Mouse (Mus musculus) neutrophil, adult 65 days (primary cell): Measurements from ENCODE around the gene Rgs7bp. TPM values are rescaled to one million over a fixed set of nuclear protein-coding genes. Genes with fewer than 3 reads are reported as not detected.

Experiments used
- total RNA-seq: library from RNA; stranded (reverse); gene quantifications from 2 replicates; pipeline ENCODE4 v1.2.4, GENCODE M21; 2023

Rgs7bp gene
- total RNA-seq, result not detected in 2 replicates

DNA sequence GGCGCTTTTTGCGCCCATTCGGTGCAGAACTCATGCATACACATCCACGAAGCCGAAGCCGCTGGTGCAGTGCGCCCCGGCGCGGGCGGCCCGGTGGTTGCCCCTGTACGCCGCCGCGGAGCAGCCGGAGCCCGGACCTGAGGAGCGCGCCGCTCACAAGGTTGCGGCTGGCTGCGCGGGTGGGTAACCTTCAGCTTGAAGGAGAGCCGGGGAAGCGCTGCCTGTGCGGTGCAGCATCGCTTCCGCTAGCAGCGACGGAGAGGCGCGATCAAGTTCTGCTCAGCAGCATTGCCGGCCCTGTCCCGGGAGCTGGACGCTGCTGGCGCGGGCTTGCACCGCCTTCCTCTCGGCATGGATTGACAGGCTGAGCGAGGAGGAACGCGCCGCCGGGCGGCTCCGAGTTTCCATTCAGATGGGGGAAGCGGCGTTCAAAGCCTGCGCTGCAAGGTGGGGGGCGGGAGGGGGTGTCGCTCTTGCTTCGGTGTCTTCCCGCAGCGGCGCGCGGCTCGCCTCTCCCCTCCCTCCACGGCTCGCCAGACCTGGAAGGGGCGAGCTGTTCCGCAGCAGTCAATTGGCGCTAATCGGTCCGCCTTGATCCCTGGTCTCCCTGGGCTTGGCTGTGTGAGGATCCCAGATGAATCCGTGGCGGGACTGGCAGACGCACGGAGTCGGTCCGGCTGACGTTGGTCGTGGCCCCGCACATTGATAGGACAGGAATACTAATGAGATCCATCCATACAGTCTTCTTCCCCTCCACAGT is at the start of gene Rgs7bp:
Gene Rgs7bp, minus strand, starts transcription at position 750 of the 760 bp plus-strand sequence.

DNA sequence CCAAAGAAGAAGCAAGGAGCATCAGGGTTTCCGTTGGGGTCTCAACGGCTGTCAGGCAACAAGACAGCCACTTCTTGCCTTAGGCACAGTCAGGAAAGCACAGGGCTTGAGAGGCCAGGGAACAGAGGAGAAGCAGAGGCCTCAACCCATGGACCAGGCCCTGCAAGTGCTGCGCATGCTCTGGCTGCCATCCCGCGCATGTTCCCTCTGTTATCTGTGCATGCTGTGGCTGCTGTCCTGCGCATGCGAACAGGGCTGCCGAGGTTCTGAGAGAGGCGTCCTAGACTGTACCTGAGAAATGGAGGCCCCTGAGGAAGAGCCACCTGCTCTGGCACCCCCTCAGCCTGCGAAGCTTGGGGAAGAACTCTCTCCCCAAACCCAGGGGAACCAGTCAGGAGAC is 27.1 kb upstream of the Rgs7bp start, which contains the start of gene 4933425L06Rik:
Gene 4933425L06Rik, plus strand, starts transcription at position 261 of the 400 bp plus-strand sequence.

Other genes starting within 250 kb of the Rgs7bp start
- gene Cwc27, start 237.8 kb downstream of the Rgs7bp start, total RNA-seq, result 12.5 and 23.5 TPM in 2 replicates
- gene Shisal2b, start 191.0 kb downstream of the Rgs7bp start, total RNA-seq, result not detected in 2 replicates
- gene 4933425L06Rik, start 27.2 kb upstream of the Rgs7bp start, total RNA-seq, result not detected in 2 replicates
- gene Rnf180, start 239.9 kb upstream of the Rgs7bp start, total RNA-seq, result not detected in 2 replicates